Mouse (Mus musculus) limb, embryonic 14.5 days (tissue): ENCODE measurements around the gene Sp2. TPM values are rescaled to one million over a fixed set of nuclear protein-coding genes. Genes with fewer than 3 reads are reported as not detected.
A peak's percentile ranks its signal among the peaks of the same experiment; 100 is the strongest.

ENCODE experiments used
- ATAC-seq: fragments of 200-750 bp; cut with Nextera tagmentation; 2 replicates; pipeline ENCODE4 v1.8.0; 2017; ENCODE audit warnings: low read depth, moderate number of reproducible peaks, moderate TSS enrichment; ENCODE audit not compliant: low FRiP score
- DNase-seq: peaks from one replicate; pipeline ENCODE4 v3.0.0-alpha.2; 2015; ENCODE audit warnings: low spot score
- H3K27ac ChIP-seq: fragments of 300-500 bp; sonication (generic); replicated peaks from 2 replicates; pipeline ENCODE4 v1.5.1; 2014; ENCODE audit warnings: low read depth, mild to moderate bottlenecking, low read length, moderate library complexity, mixed read lengths
- H3K27me3 ChIP-seq: fragments of 300-500 bp; sonication (generic); 2 replicates; pipeline ENCODE4 v1.6.1; 2014; ENCODE audit warnings: low read length, mixed read lengths; ENCODE audit not compliant: control insufficient read depth, insufficient read depth
- H3K36me3 ChIP-seq: fragments of 300-500 bp; sonication (generic); 2 replicates; pipeline ENCODE4 v1.6.1; 2014; ENCODE audit warnings: mild to moderate bottlenecking, low read length, moderate library complexity, mixed read lengths; ENCODE audit not compliant: control insufficient read depth, insufficient read depth
- H3K4me1 ChIP-seq: fragments of 300-500 bp; sonication (generic); 2 replicates; pipeline ENCODE4 v1.6.1; 2014; ENCODE audit warnings: antibody characterized with exemption, low read length, mixed read lengths; ENCODE audit not compliant: control insufficient read depth, insufficient read depth
- H3K4me2 ChIP-seq: fragments of 300-500 bp; sonication (generic); replicated peaks from 2 replicates; pipeline ENCODE4 v1.6.1; 2014; ENCODE audit warnings: low read depth, mild to moderate bottlenecking, low read length, moderate library complexity; ENCODE audit not compliant: severe bottlenecking
- H3K4me3 ChIP-seq: fragments of 300-500 bp; sonication (generic); replicated peaks from 2 replicates; pipeline ENCODE4 v1.5.1; 2014; ENCODE audit warnings: low read length
- H3K9ac ChIP-seq: fragments of 300-500 bp; sonication (generic); 2 replicates; pipeline ENCODE4 v1.6.1; 2014; ENCODE audit warnings: mild to moderate bottlenecking, low read depth, low read length, moderate library complexity; ENCODE audit not compliant: severe bottlenecking
- H3K9me3 ChIP-seq: fragments of 300-500 bp; sonication (generic); 2 replicates; pipeline ENCODE4 v1.6.1; 2016; ENCODE audit warnings: low read length; ENCODE audit not compliant: control insufficient read depth
- POLR2A ChIP-seq: fragments of 200-500 bp; IDR thresholded peaks from 2 replicates; pipeline ENCODE4 v1.8.0; 2012; ENCODE audit warnings: inconsistent platforms, mild to moderate bottlenecking, moderate library complexity, borderline replicate concordance; ENCODE audit not compliant: insufficient read depth, insufficient read length; ENCODE audit errors: extremely low read depth
- WGBS: fragments of 180-500 bp; shearing (Covaris S2); extraction: QIAGEN DNeasy Blood & Tissue Kit; methylation state at CpG from one replicate; pipeline ENCODE4 v1.1.7; 2014; 5-methylcytosine and 5-hydroxymethylcytosine counted together
- polyA plus RNA-seq, 2 experiments: library from polyadenylated mRNA; depleted of rRNA in 1 of 2; stranded (reverse) in 1 of 2; unstranded in 1 of 2; fragments of >200 nt; fragmentation: Nextera tagmentation in 1 of 2; extraction: Ambion mirVana in 1 of 2; gene quantifications; 2 replicates each; pipeline versions ENCODE4 v1.2.1 to v1.2.3; 2012 to 2014

Sp2 gene
- polyA plus RNA-seq, 2 experiments = 16.0 to 17.1 TPM

- H3K4me2 ChIP-seq = no peak overlapping the region
- H3K9ac ChIP-seq = peak overlapping the region; percentile 17
- 35% methylated on average over 1 of the region's 1 CpGs for WGBS
- DNase-seq = peak; percentile 72
- peaks cover 14% of the 10 kb centered on the region for H3K4me1 ChIP-seq
- H3K36me3 ChIP-seq = no peaks in the 10 kb centered on the region
- H3K27ac ChIP-seq = peak overlapping the region; percentile 70
- H3K9me3 ChIP-seq = no peaks in the 10 kb centered on the region
- ATAC-seq = peak; percentile 48
- H3K4me3 ChIP-seq = no peak overlapping the region
- no peaks in the 10 kb centered on the region for H3K27me3 ChIP-seq
- no peak for TF ChIP-seq POLR2A
Observed at GRCm38 (mm10) chr11:96969746-96970145, 13.0 kb downstream of the Sp2 start.

- H3K27ac ChIP-seq = peak overlapping the region; percentile 70
- H3K4me3 ChIP-seq = no peak overlapping the region
- H3K27me3 ChIP-seq = no peaks in the 10 kb centered on the region
- peaks cover 14% of the 10 kb centered on the region for H3K4me1 ChIP-seq
- no peaks in the 10 kb centered on the region for H3K36me3 ChIP-seq
- peak overlapping the region; percentile 17 for H3K9ac ChIP-seq
- no peaks in the 10 kb centered on the region for H3K9me3 ChIP-seq
- TF ChIP-seq POLR2A = no peak
- DNase-seq (no peak), ATAC-seq (no peak)
- 71% methylated on average over 5 of the region's 5 CpGs for WGBS
- H3K4me2 ChIP-seq = no peak overlapping the region
Observed at GRCm38 (mm10) chr11:96969280-96969722, 13.5 kb downstream of the Sp2 start.

- TF ChIP-seq POLR2A = no peak
- Histone ChIP-seq H3K27me3 (no peaks in the 10 kb centered on the region), H3K36me3 (no peaks in the 10 kb centered on the region), H3K4me1 (peaks cover 14% of the 10 kb centered on the region), H3K4me2 (no peak overlapping the region), H3K9me3 (no peaks in the 10 kb centered on the region), H3K4me3 (no peak overlapping the region), H3K9ac (no peak overlapping the region), H3K27ac (no peak overlapping the region)
- DNase-seq = no peak
- 74% methylated on average over 6 of the region's 6 CpGs for WGBS
- no peak for ATAC-seq
Observed at GRCm38 (mm10) chr11:96968476-96968875, 14.3 kb downstream of the Sp2 start.

- H3K36me3 ChIP-seq = peaks cover 5% of the 10 kb centered on the region
- no peaks in the 10 kb centered on the region for H3K9me3 ChIP-seq
- ATAC-seq = no peak
- H3K27me3 ChIP-seq = no peaks in the 10 kb centered on the region
- no peak for DNase-seq
- H3K4me3 ChIP-seq = no peak overlapping the region
- 0 out of 2 replicates have a peak overlapping the region, but pooled peaks have one; percentile 7 for H3K4me2 ChIP-seq
- H3K9ac ChIP-seq = no peak overlapping the region
- TF ChIP-seq POLR2A = no peak
- no peak overlapping the region for H3K27ac ChIP-seq
- WGBS = 81% methylated on average over 11 of the region's 11 CpGs
- H3K4me1 ChIP-seq = peaks cover 14% of the 10 kb centered on the region
Observed at GRCm38 (mm10) chr11:96967544-96968269, 15.1 kb downstream of the Sp2 start.

GRCm38 (mm10) chr11:96966914-96967543 lies 15.7 kb downstream of the Sp2 start:
- no peaks in the 10 kb centered on the region for H3K27me3 ChIP-seq
- no peak for DNase-seq
- no peak overlapping the region for H3K27ac ChIP-seq
- 86% methylated on average over 13 of the region's 13 CpGs for WGBS
- TF ChIP-seq POLR2A = no peak
- H3K9me3 ChIP-seq = no peaks in the 10 kb centered on the region
- H3K9ac ChIP-seq = no peak overlapping the region
- peaks cover 14% of the 10 kb centered on the region for H3K4me1 ChIP-seq
- 0 out of 2 replicates have a peak overlapping the region, but pooled peaks have one; percentile 7 for H3K4me2 ChIP-seq
- H3K36me3 ChIP-seq = peaks cover 12% of the 10 kb centered on the region
- H3K4me3 ChIP-seq = no peak overlapping the region
- ATAC-seq = no peak
